Mouse (Mus musculus) liver, embryonic 11.5 days (tissue): Measurements from ENCODE around the gene Micu2. TPM values are rescaled to one million over a fixed set of nuclear protein-coding genes. Genes with fewer than 3 reads are reported as not detected.

Source experiments
- ATAC-seq: fragments of 200-750 bp; cut with Nextera tagmentation; replicated peaks from 2 replicates; pipeline ENCODE4 v1.8.0; 2017; ENCODE audit warnings: moderate number of reproducible peaks, mild to moderate bottlenecking, moderate TSS enrichment, moderate library complexity; ENCODE audit not compliant: low FRiP score
- DNase-seq: peaks from one replicate; pipeline ENCODE4 v3.0.0-alpha.2; 2017; ENCODE audit warnings: low spot score
- H3K27ac ChIP-seq: fragments of 300-500 bp; sonication (generic); 2 replicates; pipeline ENCODE4 v1.5.1; 2014; ENCODE audit warnings: mild to moderate bottlenecking, low read depth, low read length, control low read depth
- H3K27me3 ChIP-seq: fragments of 300-500 bp; sonication (generic); replicated peaks from 2 replicates; pipeline ENCODE4 v1.6.1; 2014; ENCODE audit warnings: low read length, mixed read lengths; ENCODE audit not compliant: control insufficient read depth, insufficient read depth
- H3K36me3 ChIP-seq: fragments of 300-500 bp; sonication (generic); 2 replicates; pipeline ENCODE4 v1.6.1; 2014; ENCODE audit warnings: mild to moderate bottlenecking, low read length, moderate library complexity, mixed read lengths; ENCODE audit not compliant: control insufficient read depth, insufficient read depth
- H3K4me1 ChIP-seq: fragments of 300-500 bp; sonication (generic); replicated peaks from 2 replicates; pipeline ENCODE4 v1.6.1; 2014; ENCODE audit warnings: low read length, mixed read lengths; ENCODE audit not compliant: control insufficient read depth, insufficient read depth
- H3K4me2 ChIP-seq: fragments of 300-500 bp; sonication (generic); 2 replicates; pipeline ENCODE4 v1.6.1; 2014; ENCODE audit warnings: mild to moderate bottlenecking, control low read depth, moderate library complexity
- H3K4me3 ChIP-seq: fragments of 300-500 bp; sonication (generic); 2 replicates; pipeline ENCODE4 v1.5.1; 2014; ENCODE audit warnings: low read depth, low read length, control low read depth
- H3K9ac ChIP-seq: fragments of 300-500 bp; sonication (generic); 2 replicates; pipeline ENCODE4 v1.6.1; 2014; ENCODE audit warnings: low read depth, low read length, control low read depth
- H3K9me3 ChIP-seq: fragments of 300-500 bp; sonication (generic); 2 replicates; pipeline ENCODE4 v1.6.1; 2016; ENCODE audit warnings: low read length, inconsistent platforms, mixed read lengths; ENCODE audit not compliant: control insufficient read depth
- WGBS: fragments of 180-500 bp; shearing (Covaris S2); extraction: QIAGEN DNeasy Blood & Tissue Kit; methylation state at CpG from one replicate; pipeline ENCODE4 v1.1.7; 2014; 5-methylcytosine and 5-hydroxymethylcytosine counted together
- polyA plus RNA-seq: library from polyadenylated mRNA; unstranded; fragments of >200 nt; fragmentation: Nextera tagmentation; extraction: Ambion mirVana; gene quantifications from 2 replicates; pipeline ENCODE4 v1.2.1, GENCODE M21; 2014

The Micu2 gene
- polyA plus RNA-seq, 1 experiment from 2014 or later, result 55.1 TPM

- Histone ChIP-seq H3K27me3 (no peaks in the 10 kb centered on the region), H3K9ac (no peak overlapping the region), H3K4me2 (no peak overlapping the region), H3K36me3 (no peaks in the 10 kb centered on the region), H3K9me3 (no peaks in the 10 kb centered on the region), H3K27ac (no peak overlapping the region), H3K4me3 (no peak overlapping the region), H3K4me1 (peaks cover 11% of the 10 kb centered on the region)
- ATAC-seq, result no peak
- 88% methylated on average over 3 of the region's 3 CpGs for WGBS
- DNase-seq, result no peak
Measured at GRCm38 (mm10) chr14:57996210-57996609, 2.9 kb downstream of the Micu2 start.

GRCm38 (mm10) chr14:57991761-57992160 is 7.3 kb downstream of the Micu2 start:
- no peak overlapping the region for H3K4me2 ChIP-seq
- no peaks in the 10 kb centered on the region for H3K4me1 ChIP-seq
- DNase-seq (no peak), ATAC-seq (no peak)
- H3K27ac ChIP-seq, result no peak overlapping the region
- H3K9me3 ChIP-seq, result no peaks in the 10 kb centered on the region
- H3K36me3 ChIP-seq, result 0 out of 2 replicates have a peak, but pooled peaks cover 5% of the 10 kb centered on the region
- H3K9ac ChIP-seq, result no peak overlapping the region
- no peaks in the 10 kb centered on the region for H3K27me3 ChIP-seq
- H3K4me3 ChIP-seq, result no peak overlapping the region

- Histone ChIP-seq H3K4me3 (no peak overlapping the region), H3K27ac (no peak overlapping the region), H3K4me2 (no peak overlapping the region), H3K36me3 (0 out of 2 replicates have a peak, but pooled peaks cover 5% of the 10 kb centered on the region), H3K9ac (no peak overlapping the region), H3K27me3 (no peaks in the 10 kb centered on the region), H3K4me1 (no peaks in the 10 kb centered on the region), H3K9me3 (no peaks in the 10 kb centered on the region)
- DNase-seq (no peak), ATAC-seq (no peak)
- 93% methylated on average over 2 of the region's 2 CpGs for WGBS
Measured at GRCm38 (mm10) chr14:57989162-57989561, 9.9 kb downstream of the Micu2 start.

- ATAC-seq, result no peak
- H3K9me3 ChIP-seq, result no peaks in the 10 kb centered on the region
Measured at GRCm38 (mm10) chr14:57985780-57986179, 13.3 kb downstream of the Micu2 start.

GRCm38 (mm10) chr14:57982450-57982849 is 16.6 kb downstream of the Micu2 start:
- ATAC-seq, result no peak
- Histone ChIP-seq H3K9me3 (no peaks in the 10 kb centered on the region), H3K4me2 (no peak overlapping the region), H3K27ac (no peak overlapping the region), H3K4me1 (peaks cover 4% of the 10 kb centered on the region; the same call in 1 of the 2 replicates), H3K27me3 (no peaks in the 10 kb centered on the region), H3K4me3 (no peak overlapping the region), H3K9ac (no peak overlapping the region), H3K36me3 (0 out of 2 replicates have a peak, but pooled peaks cover 3% of the 10 kb centered on the region)
- DNase-seq, result no peak
- WGBS, result 56% methylated on average over 7 of the region's 7 CpGs

More at GRCm38 (mm10) chr14:57985780-57986179, 13.3 kb downstream of the Micu2 start:
- H3K4me2 ChIP-seq, result no peak overlapping the region
- H3K27me3 ChIP-seq, result no peaks in the 10 kb centered on the region
- 0 out of 2 replicates have a peak, but pooled peaks cover 5% of the 10 kb centered on the region for H3K36me3 ChIP-seq
- no peak overlapping the region for H3K9ac ChIP-seq
- H3K27ac ChIP-seq, result no peak overlapping the region
- H3K4me3 ChIP-seq, result no peak overlapping the region
- 85% methylated on average over 2 of the region's 2 CpGs for WGBS
- peaks cover 4% of the 10 kb centered on the region; the same call in 1 of the 2 replicates for H3K4me1 ChIP-seq
- DNase-seq, result no peak

- Histone ChIP-seq H3K27me3 (no peaks in the 10 kb centered on the region), H3K4me2 (no peak overlapping the region), H3K4me3 (no peak overlapping the region), H3K9ac (no peak overlapping the region), H3K4me1 (peaks cover 4% of the 10 kb centered on the region), H3K9me3 (no peaks in the 10 kb centered on the region), H3K36me3 (no peaks in the 10 kb centered on the region), H3K27ac (no peak overlapping the region)
- 44% methylated on average over 14 of the region's 14 CpGs for WGBS
- no peak for DNase-seq
- ATAC-seq, result no peak
Measured at GRCm38 (mm10) chr14:57981720-57982418, 17.2 kb downstream of the Micu2 start.

GRCm38 (mm10) chr14:57980776-57981175 is 18.3 kb downstream of the Micu2 start:
- ATAC-seq (no peak), DNase-seq (no peak)
- no peaks in the 10 kb centered on the region for H3K36me3 ChIP-seq
- H3K9me3 ChIP-seq, result no peaks in the 10 kb centered on the region
- H3K4me2 ChIP-seq, result no peak overlapping the region
- H3K27ac ChIP-seq, result no peak overlapping the region
- peaks cover 7% of the 10 kb centered on the region for H3K4me1 ChIP-seq
- 59% methylated on average over 8 of the region's 8 CpGs for WGBS
- no peak overlapping the region for H3K4me3 ChIP-seq
- no peak overlapping the region for H3K9ac ChIP-seq
- H3K27me3 ChIP-seq, result no peaks in the 10 kb centered on the region

GRCm38 (mm10) chr14:57980179-57980578 is 18.9 kb downstream of the Micu2 start:
- no peak for ATAC-seq
- no peak overlapping the region for H3K9ac ChIP-seq
- 55% methylated on average over 3 of the region's 3 CpGs for WGBS
- peaks cover 7% of the 10 kb centered on the region for H3K4me1 ChIP-seq
- H3K27me3 ChIP-seq, result no peaks in the 10 kb centered on the region
- H3K4me3 ChIP-seq, result no peak overlapping the region
- H3K36me3 ChIP-seq, result no peaks in the 10 kb centered on the region
- no peak overlapping the region for H3K4me2 ChIP-seq
- no peaks in the 10 kb centered on the region for H3K9me3 ChIP-seq
- H3K27ac ChIP-seq, result no peak overlapping the region
- DNase-seq, result no peak

- H3K9me3 ChIP-seq, result no peaks in the 10 kb centered on the region
- H3K9ac ChIP-seq, result no peak overlapping the region
- H3K27me3 ChIP-seq, result no peaks in the 10 kb centered on the region
- no peak overlapping the region for H3K4me3 ChIP-seq
- no peak overlapping the region for H3K27ac ChIP-seq
- ATAC-seq, result no peak
- no peak overlapping the region for H3K4me2 ChIP-seq
- H3K36me3 ChIP-seq, result no peaks in the 10 kb centered on the region
- 58% methylated on average over 5 of the region's 5 CpGs for WGBS
- H3K4me1 ChIP-seq, result peaks cover 7% of the 10 kb centered on the region
- no peak for DNase-seq
Measured at GRCm38 (mm10) chr14:57978144-57978543, 20.9 kb downstream of the Micu2 start.
